23 mouse cellular contexts compared by ENCODE assay signal in the genomic region with DNA sequence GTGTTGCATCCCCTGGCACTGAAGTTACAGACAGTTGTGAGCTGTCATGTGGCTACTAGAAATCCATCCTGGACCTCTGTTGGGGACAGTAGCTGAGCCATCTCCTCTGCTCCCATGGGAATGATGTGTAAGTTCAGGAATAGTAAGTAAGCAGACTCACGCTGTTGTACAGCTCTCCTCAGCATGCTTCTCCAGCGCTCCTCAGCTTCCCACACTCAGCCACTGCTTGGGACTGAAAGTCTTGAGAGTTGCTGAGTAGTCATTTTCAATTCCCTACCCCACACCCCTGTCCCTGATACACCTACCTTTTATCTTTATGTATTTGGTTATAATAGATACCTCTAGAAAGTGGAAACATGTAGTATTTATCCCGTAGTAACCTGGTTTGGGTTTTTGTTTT. TPM values are rescaled to one million over a fixed set of nuclear protein-coding genes. Genes with fewer than 3 reads are reported as not detected.
DNase-seq lines count a peak whose midpoint lies in the region; ATAC-seq and TF ChIP-seq lines count a peak whose summit lies in the region.
"Had no signal": no experiment of that assay in that cellular context is flagged by ENCODE, and none has a peak within 500 bp of the region (broad histone marks: within the 10 kb centered on the region; RNA-seq: fewer than 3 reads in every experiment).

No protein-coding gene starts in this region.

- no peaks in the 10 kb centered on the region for H3K9me3 ChIP-seq in intestine, embryonic 16.5 days (ENCODE audit: control insufficient read depth, low read length)
- H3K9me3 ChIP-seq in intestine, embryonic 15.5 days: no peaks in the 10 kb centered on the region
- H3K9me3 ChIP-seq: embryonic facial prominence, embryonic 12.5 days; embryonic facial prominence, embryonic 15.5 days; heart, embryonic 12.5 days; heart, embryonic 15.5 days; hindbrain, embryonic 12.5 days; hindbrain, embryonic 15.5 days had no signal

- no peak overlapping the region for H3K4me2 ChIP-seq in intestine, embryonic 16.5 days (ENCODE audit: low read depth, low read length)
- no peak overlapping the region for H3K4me2 ChIP-seq in intestine, embryonic 15.5 days (replicated peaks)
- H3K4me2 ChIP-seq: embryonic facial prominence, embryonic 12.5 days; embryonic facial prominence, embryonic 15.5 days; heart, embryonic 12.5 days; heart, embryonic 15.5 days; hindbrain, embryonic 12.5 days; hindbrain, embryonic 15.5 days had no signal

- WGBS in intestine, embryonic 16.5 days: 94% methylated on average over 3 of the region's 3 CpGs
- 88% methylated on average over 3 of the region's 3 CpGs for WGBS in intestine, embryonic 15.5 days
- WGBS in thymus, adult 2 months: 93% methylated on average over 3 of the region's 3 CpGs

- no peaks in the 10 kb centered on the region for H3K36me3 ChIP-seq in intestine, embryonic 16.5 days (ENCODE audit: control insufficient read depth, insufficient read depth, low read length)
- H3K36me3 ChIP-seq in intestine, embryonic 15.5 days: no peaks in the 10 kb centered on the region
- no peaks in the 10 kb centered on the region for H3K36me3 ChIP-seq in thymus, adult 2 months (ENCODE audit: control insufficient read depth, insufficient read depth, low read length)
- H3K36me3 ChIP-seq: embryonic facial prominence, embryonic 12.5 days; embryonic facial prominence, embryonic 15.5 days; heart, embryonic 15.5 days; hindbrain, embryonic 12.5 days; hindbrain, embryonic 15.5 days had no signal

- H3K9ac ChIP-seq in intestine, embryonic 16.5 days (ENCODE audit: low read depth, low read length): no peak overlapping the region
- no peak overlapping the region for H3K9ac ChIP-seq in intestine, embryonic 15.5 days
- H3K9ac ChIP-seq: embryonic facial prominence, embryonic 12.5 days; embryonic facial prominence, embryonic 15.5 days; forebrain, postnatal 0 days; heart, embryonic 12.5 days; heart, embryonic 15.5 days; hindbrain, embryonic 12.5 days; hindbrain, embryonic 15.5 days had no signal

- DNase-seq in frontal cortex, postnatal 14 days (ENCODE audit: low spot score in 2 of 2): no peak
- DNase-seq in thymus, adult 2 months: no peak
- DNase-seq in thymus, postnatal 10 days (ENCODE audit: low spot score in 2 of 2): no peak
- DNase-seq: adrenal gland, adult 2 months; adrenal gland, postnatal 14 days; cerebellum, adult 11 months; cerebellum, adult 2 months; cerebellum, adult 9-11 months; cerebellum, postnatal 25 days; forebrain, postnatal 0 days; gastrocnemius, postnatal 10 days; gastrocnemius, postnatal 36 days; heart, postnatal 14 days had no signal

- 0 out of 2 replicates have a peak overlapping the region, but pooled peaks have one; percentile 13 for H3K27ac ChIP-seq in intestine, embryonic 16.5 days (ENCODE audit: low read length)
- no peak overlapping the region for H3K27ac ChIP-seq in intestine, embryonic 15.5 days
- peak overlapping the region; percentile 78 for H3K27ac ChIP-seq in thymus, adult 2 months (ENCODE audit: control insufficient read depth, insufficient read depth, low read length)
- H3K27ac ChIP-seq: embryonic facial prominence, embryonic 12.5 days; embryonic facial prominence, embryonic 15.5 days; hindbrain, embryonic 12.5 days; hindbrain, embryonic 15.5 days had no signal

- H3K4me3 ChIP-seq in intestine, embryonic 16.5 days (ENCODE audit: low read length): no peak overlapping the region
- no peak overlapping the region for H3K4me3 ChIP-seq in intestine, embryonic 15.5 days (replicated peaks)
- no peak overlapping the region for H3K4me3 ChIP-seq in thymus, adult 2 months (ENCODE audit: control insufficient read depth, insufficient read depth, low read length)
- H3K4me3 ChIP-seq: embryonic facial prominence, embryonic 12.5 days; embryonic facial prominence, embryonic 15.5 days; heart, embryonic 12.5 days; heart, embryonic 15.5 days; hindbrain, embryonic 12.5 days; hindbrain, embryonic 15.5 days had no signal

- no peaks in the 10 kb centered on the region for H3K27me3 ChIP-seq in intestine, embryonic 16.5 days (replicated peaks; ENCODE audit: control insufficient read depth, insufficient read depth, low read length)
- H3K27me3 ChIP-seq in intestine, embryonic 15.5 days (replicated peaks): no peaks in the 10 kb centered on the region
- H3K27me3 ChIP-seq in thymus, adult 2 months (ENCODE audit: control insufficient read depth, insufficient read depth, low read length): no peaks in the 10 kb centered on the region
- H3K27me3 ChIP-seq: embryonic facial prominence, embryonic 12.5 days; embryonic facial prominence, embryonic 15.5 days; heart, embryonic 12.5 days; heart, embryonic 15.5 days; hindbrain, embryonic 12.5 days; hindbrain, embryonic 15.5 days had no signal

- TF ChIP-seq POLR2A in thymus, adult 2 months (IDR thresholded peaks at IDR 0.05; ENCODE audit: control insufficient read depth, extremely low read depth, insufficient read depth, low read length, poor library complexity): no peak

- H3K4me1 ChIP-seq in intestine, embryonic 16.5 days (ENCODE audit: control insufficient read depth, insufficient read depth, low read length): peaks cover 7% of the 10 kb centered on the region; the same call in 1 of the 2 replicates
- peaks cover 2% of the 10 kb centered on the region; the same call in 1 of the 2 replicates for H3K4me1 ChIP-seq in intestine, embryonic 15.5 days (replicated peaks)
- peaks cover 13% of the 10 kb centered on the region for H3K4me1 ChIP-seq in thymus, adult 2 months (replicated peaks; ENCODE audit: control insufficient read depth, insufficient read depth, low read length)
- H3K4me1 ChIP-seq: embryonic facial prominence, embryonic 12.5 days; embryonic facial prominence, embryonic 15.5 days; hindbrain, embryonic 12.5 days; hindbrain, embryonic 15.5 days had no signal

- TF ChIP-seq CTCF in thymus, adult 2 months (IDR thresholded peaks at IDR 0.05; ENCODE audit: borderline replicate concordance, control insufficient read depth, extremely low read depth, insufficient read depth, low read length, poor library complexity): no peak

- ATAC-seq in frontal cortex, adult (ENCODE audit: low TSS enrichment): peak; percentile 76
- no peak for ATAC-seq in intestine, embryonic 16.5 days
- no peak for ATAC-seq in intestine, embryonic 15.5 days
- ATAC-seq: forebrain, embryonic 14.5 days; forebrain, postnatal 0 days had no signal

RNA-seq across cellular contexts. Expression of a gene that starts 33.2 kb away (rescaled TPM):
- 120 and 124 TPM in 2 replicates for polyA plus RNA-seq in intestine, embryonic 16.5 days (2015; fragmentation: Nextera tagmentation; extraction: Ambion mirVana)
- 131 and 143 TPM in 2 replicates for polyA plus RNA-seq in intestine, embryonic 15.5 days (2015; fragmentation: Nextera tagmentation; extraction: Ambion mirVana)
- 30.1 and 38.8 TPM in 2 replicates for polyA plus RNA-seq in thymus, adult 2 months (2012; rRNA removed)
